Mouse (Mus musculus) lung, adult 18-20 months (tissue): Measurements from ENCODE around the gene Glp2r.

Experiments used
- DNase-seq, 2 experiments: peaks; one replicate each; pipeline ENCODE4 v3.0.0; 2022; ENCODE audit warnings: mixed read lengths in 2 of 2

Gene Glp2r

DNA sequence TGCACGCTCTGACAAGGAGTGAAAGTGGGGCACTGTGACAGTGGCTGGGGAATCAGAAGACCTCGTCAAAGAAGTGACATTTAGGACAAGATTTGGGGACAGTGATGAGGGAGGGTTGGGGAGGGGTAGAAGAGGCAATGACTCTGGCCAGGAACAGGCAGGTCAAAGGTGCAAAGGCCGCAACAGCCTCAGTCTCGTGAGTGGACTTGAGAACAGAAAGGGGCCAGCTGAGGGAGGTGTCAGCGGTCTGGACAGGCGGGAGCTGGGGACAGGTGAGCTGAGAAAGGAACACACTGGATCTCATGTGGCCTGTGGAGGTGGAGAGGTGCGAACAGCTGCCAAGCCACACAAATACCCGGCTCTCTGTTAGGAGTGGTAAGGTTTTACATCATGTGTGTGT is 138.0 kb downstream of the Glp2r start:
- no peak for DNase-seq

GRCm38 (mm10) chr11:67628522-67628921 is 142.4 kb downstream of the Glp2r start:
- DNase-seq, result no peak

- no peak for DNase-seq
Observed at GRCm38 (mm10) chr11:67627179-67627578, 143.8 kb downstream of the Glp2r start.

- no peak for DNase-seq
Observed at GRCm38 (mm10) chr11:67622340-67622739, 148.6 kb downstream of the Glp2r start.

- DNase-seq, result no peak
Observed at GRCm38 (mm10) chr11:67616557-67617239, 154.3 kb downstream of the Glp2r start.

DNA sequence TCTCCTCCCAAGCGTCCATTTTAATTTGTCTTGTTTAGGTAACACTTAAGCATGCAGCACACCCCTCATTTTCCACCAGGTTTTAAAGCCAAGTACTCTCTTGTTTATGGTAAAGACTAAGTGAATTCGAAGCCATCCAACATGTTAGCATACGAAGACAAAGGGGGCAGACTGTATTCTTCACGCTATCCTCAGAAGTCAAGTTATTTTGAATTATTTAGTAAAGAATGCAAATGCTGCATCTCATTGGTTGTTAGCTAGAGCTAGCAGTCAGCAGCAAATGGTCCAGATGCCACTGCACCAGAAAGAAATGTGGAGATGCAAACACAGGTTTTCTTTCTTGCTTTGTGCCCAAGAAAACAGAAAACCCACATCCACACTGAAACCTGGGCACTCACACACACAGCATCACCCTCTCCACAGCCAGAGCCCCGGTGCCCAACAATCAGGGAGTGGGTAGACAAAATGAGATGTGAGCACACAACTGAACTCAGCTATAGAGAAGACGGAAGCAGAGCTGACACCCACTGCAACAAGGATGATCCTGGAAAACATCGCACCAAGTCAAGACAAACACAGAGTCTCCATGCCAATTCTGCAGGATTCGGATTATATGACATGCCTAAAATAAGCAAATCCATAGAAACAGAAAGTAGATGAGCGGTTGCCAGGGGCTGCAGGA is 158.7 kb downstream of the Glp2r start:
- no peak for DNase-seq
